Mouse (Mus musculus): ENCODE data around the gene Ccdc15. TPM values are rescaled to one million over a fixed set of nuclear protein-coding genes. Genes with fewer than 3 reads are reported as not detected.

The Ccdc15 gene
- polyA plus RNA-seq (2014; fragmentation: Illumina TruSeq; extraction: RNeasy Lipid Tissue Mini Kit (QIAGEN cat#74804); ENCODE audit: low read depth, low replicate concordance), result 1.3 TPM

GRCm38 (mm10) chr9:37347988-37348642 lies at the start of gene Ccdc15:
TSS of gene Ccdc15 (minus strand) at chr9:37348432.

DNA sequence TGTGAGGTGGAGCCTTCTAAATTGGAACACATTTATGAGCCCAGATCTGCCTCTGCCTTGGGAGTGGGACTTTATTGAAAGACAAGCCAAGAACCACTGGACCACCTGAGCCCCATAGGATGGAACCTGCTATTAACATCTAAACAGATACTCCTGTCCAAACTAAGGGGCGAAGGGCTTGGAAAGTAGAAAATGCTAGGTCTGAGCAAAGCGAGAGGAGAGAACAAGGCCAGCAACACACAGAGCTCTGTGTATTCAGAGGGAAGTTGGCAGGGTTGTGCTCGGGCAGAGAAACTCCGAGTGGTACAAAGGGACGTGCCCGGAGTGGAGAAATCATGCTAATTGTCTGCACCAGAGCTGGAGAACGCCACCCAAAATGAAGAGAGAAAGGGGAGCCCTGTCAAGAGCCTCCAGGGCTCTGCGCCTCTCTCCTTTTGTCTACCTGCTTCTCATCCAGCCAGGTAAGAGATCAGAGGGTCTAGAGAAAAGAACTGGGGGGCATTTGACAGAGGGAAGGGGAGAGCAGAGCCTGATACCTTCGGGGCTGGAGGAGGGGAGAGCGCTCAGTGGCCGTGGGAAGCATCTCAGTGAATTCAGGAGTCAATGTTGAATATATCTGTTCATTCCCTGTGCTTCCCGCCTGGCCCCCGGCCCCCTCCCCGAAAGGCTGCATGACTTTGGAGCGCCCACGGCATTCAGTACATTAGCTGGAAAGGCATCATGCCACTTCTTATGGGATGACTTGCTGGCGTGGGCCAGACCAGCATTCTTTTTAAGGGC lies 19.3 kb upstream of the Ccdc15 start, which contains the start of gene Hepacam:
Gene Hepacam (plus strand): TSS at position 51 of the 780 bp plus-strand sequence.

GRCm38 (mm10) chr9:37255149-37255888 lies 92.9 kb downstream of the Ccdc15 start, which contains the start of gene Slc37a2:
TSS of gene Slc37a2 (minus strand) at chr9:37255738.

Other genes with a start within 250 kb of the Ccdc15 start
- gene Pknox2, start 201.0 kb downstream of the Ccdc15 start, polyA plus RNA-seq (2014; fragmentation: Illumina TruSeq; extraction: RNeasy Lipid Tissue Mini Kit (QIAGEN cat#74804); ENCODE audit: low read depth, low replicate concordance), result 4.8 TPM
- 8.0 TPM for gene Tmem218, start 140.2 kb downstream of the Ccdc15 start, polyA plus RNA-seq (2014; fragmentation: Illumina TruSeq; extraction: RNeasy Lipid Tissue Mini Kit (QIAGEN cat#74804); ENCODE audit: low read depth, low replicate concordance)
- gene Slc37a2, start 92.7 kb downstream of the Ccdc15 start, polyA plus RNA-seq (2014; fragmentation: Illumina TruSeq; extraction: RNeasy Lipid Tissue Mini Kit (QIAGEN cat#74804); ENCODE audit: low read depth, low replicate concordance), result 3.2 TPM
- gene Hepacam, start 18.9 kb upstream of the Ccdc15 start, polyA plus RNA-seq (2014; fragmentation: Illumina TruSeq; extraction: RNeasy Lipid Tissue Mini Kit (QIAGEN cat#74804); ENCODE audit: low read depth, low replicate concordance), result 0.82 TPM
- 18.7 TPM for gene Robo4, start 53.5 kb upstream of the Ccdc15 start, polyA plus RNA-seq (2014; fragmentation: Illumina TruSeq; extraction: RNeasy Lipid Tissue Mini Kit (QIAGEN cat#74804); ENCODE audit: low read depth, low replicate concordance)
- gene Robo3, start 84.8 kb upstream of the Ccdc15 start, polyA plus RNA-seq (2014; fragmentation: Illumina TruSeq; extraction: RNeasy Lipid Tissue Mini Kit (QIAGEN cat#74804); ENCODE audit: low read depth, low replicate concordance), result 0.20 TPM
- 23.1 TPM for gene Msantd2, start 140.9 kb upstream of the Ccdc15 start, polyA plus RNA-seq (2014; fragmentation: Illumina TruSeq; extraction: RNeasy Lipid Tissue Mini Kit (QIAGEN cat#74804); ENCODE audit: low read depth, low replicate concordance)
- gene Esam, start 179.6 kb upstream of the Ccdc15 start, polyA plus RNA-seq (2014; fragmentation: Illumina TruSeq; extraction: RNeasy Lipid Tissue Mini Kit (QIAGEN cat#74804); ENCODE audit: low read depth, low replicate concordance), result 53.7 TPM
- gene Vsig2, start 190.8 kb upstream of the Ccdc15 start, polyA plus RNA-seq (2014; fragmentation: Illumina TruSeq; extraction: RNeasy Lipid Tissue Mini Kit (QIAGEN cat#74804); ENCODE audit: low read depth, low replicate concordance), result 14.4 TPM
- 21.5 TPM for gene Nrgn, start 204.5 kb upstream of the Ccdc15 start, polyA plus RNA-seq (2014; fragmentation: Illumina TruSeq; extraction: RNeasy Lipid Tissue Mini Kit (QIAGEN cat#74804); ENCODE audit: low read depth, low replicate concordance)
- gene Siae, start 207.3 kb upstream of the Ccdc15 start, polyA plus RNA-seq (2014; fragmentation: Illumina TruSeq; extraction: RNeasy Lipid Tissue Mini Kit (QIAGEN cat#74804); ENCODE audit: low read depth, low replicate concordance), result 19.3 TPM

Data from adipose tissue, adult 10 weeks (tissue).